Mouse (Mus musculus) midbrain, embryonic 12.5 days (tissue): ENCODE results near the gene Tmem119. TPM values are rescaled to one million over a fixed set of nuclear protein-coding genes. Genes with fewer than 3 reads are reported as not detected.

Experiments used
- ATAC-seq: fragments of 200-750 bp; cut with Nextera tagmentation; 2 replicates; pipeline ENCODE4 v1.8.0; 2017; ENCODE audit warnings: low read depth, moderate TSS enrichment, moderate library complexity; ENCODE audit not compliant: low FRiP score
- H3K27ac ChIP-seq: fragments of 300-500 bp; sonication (generic); replicated peaks from 2 replicates; pipeline ENCODE4 v1.5.1; 2016; ENCODE audit warnings: mild to moderate bottlenecking
- H3K27me3 ChIP-seq: fragments of 300-500 bp; sonication (generic); 2 replicates; pipeline ENCODE4 v1.6.1; 2016; ENCODE audit warnings: mild to moderate bottlenecking
- H3K36me3 ChIP-seq: fragments of 300-500 bp; sonication (generic); 2 replicates; pipeline ENCODE4 v1.6.1; 2016
- H3K4me1 ChIP-seq: fragments of 300-500 bp; sonication (generic); 2 replicates; pipeline ENCODE4 v1.6.1; 2016
- H3K4me2 ChIP-seq: fragments of 300-500 bp; sonication (generic); replicated peaks from 2 replicates; pipeline ENCODE4 v1.6.1; 2016; ENCODE audit warnings: mild to moderate bottlenecking, moderate library complexity
- H3K4me3 ChIP-seq: fragments of 300-500 bp; sonication (generic); 2 replicates; pipeline ENCODE4 v1.5.1; 2016; ENCODE audit warnings: mild to moderate bottlenecking
- H3K9ac ChIP-seq: fragments of 300-500 bp; sonication (generic); replicated peaks from 2 replicates; pipeline ENCODE4 v1.6.1; 2016; ENCODE audit warnings: mild to moderate bottlenecking, moderate library complexity
- H3K9me3 ChIP-seq: fragments of 300-500 bp; sonication (generic); 2 replicates; pipeline ENCODE4 v1.6.1; 2016; ENCODE audit warnings: mild to moderate bottlenecking
- WGBS: fragments of 180-500 bp; shearing (Covaris S2); methylation state at CpG from one replicate; pipeline ENCODE4 v1.1.7; 2016; 5-methylcytosine and 5-hydroxymethylcytosine counted together
- polyA plus RNA-seq: library from polyadenylated mRNA; unstranded; fragments of >200 nt; fragmentation: Nextera tagmentation; extraction: Ambion mirVana; gene quantifications from 2 replicates; pipeline ENCODE4 v1.2.1, GENCODE M21; 2016

Gene Tmem119
- polyA plus RNA-seq, 1 experiment from 2014 or later = 26.4 TPM

GRCm38 (mm10) chr5:113771213-113772162 lies 28.8 kb downstream of the Tmem119 start:
- Histone ChIP-seq H3K9me3 (no peaks in the 10 kb centered on the region), H3K27me3 (no peaks in the 10 kb centered on the region), H3K4me2 (peak overlapping the region; percentile 96), H3K9ac (peak overlapping the region; percentile 92), H3K4me1 (peaks cover 31% of the 10 kb centered on the region), H3K4me3 (peak overlapping the region; percentile 100), H3K27ac (peak overlapping the region; percentile 99), H3K36me3 (peaks cover 47% of the 10 kb centered on the region)
- under 1% methylated on average over 80 of the region's 97 CpGs for WGBS
- peak; percentile 75 for ATAC-seq

DNA sequence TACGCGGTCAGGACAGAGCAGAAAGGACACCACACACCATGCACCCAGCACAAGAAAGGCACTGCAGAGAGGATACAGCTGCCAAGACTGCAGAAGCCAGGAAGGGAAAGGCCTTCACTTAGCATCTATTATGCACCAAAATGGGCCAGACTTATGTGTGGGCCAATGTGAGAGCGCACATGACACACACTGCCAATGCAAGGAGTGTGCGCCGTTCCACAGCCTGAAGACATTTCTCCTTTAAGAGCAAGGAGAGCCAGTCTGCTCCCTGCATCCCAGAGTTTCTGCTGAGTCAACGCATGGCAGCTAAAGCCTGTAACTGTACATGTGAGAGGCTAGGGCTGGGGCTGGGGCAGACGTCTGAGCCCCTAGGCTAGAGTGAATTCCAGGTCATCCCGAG lies 31.5 kb downstream of the Tmem119 start:
- Histone ChIP-seq H3K27ac (no peak overlapping the region), H3K27me3 (no peaks in the 10 kb centered on the region), H3K9me3 (no peaks in the 10 kb centered on the region), H3K4me3 (no peak overlapping the region), H3K4me1 (peaks cover 28% of the 10 kb centered on the region), H3K36me3 (peaks cover 41% of the 10 kb centered on the region), H3K9ac (no peak overlapping the region), H3K4me2 (no peak overlapping the region)
- ATAC-seq = no peak
- WGBS = 97% methylated on average over 8 of the region's 8 CpGs

GRCm38 (mm10) chr5:113765641-113766526 lies 34.4 kb downstream of the Tmem119 start:
- WGBS = 94% methylated on average over 13 of the region's 13 CpGs
- H3K27ac ChIP-seq = no peak overlapping the region
- no peak overlapping the region for H3K4me2 ChIP-seq
- no peaks in the 10 kb centered on the region for H3K27me3 ChIP-seq
- no peak overlapping the region for H3K4me3 ChIP-seq
- peaks cover 19% of the 10 kb centered on the region for H3K4me1 ChIP-seq
- H3K9ac ChIP-seq = no peak overlapping the region
- no peaks in the 10 kb centered on the region for H3K9me3 ChIP-seq
- peaks cover 70% of the 10 kb centered on the region for H3K36me3 ChIP-seq
- no peak for ATAC-seq

GRCm38 (mm10) chr5:113764426-113764825 lies 35.9 kb downstream of the Tmem119 start:
- WGBS = 93% methylated on average over 7 of the region's 7 CpGs
- H3K27ac ChIP-seq = no peak overlapping the region
- H3K4me2 ChIP-seq = no peak overlapping the region
- no peaks in the 10 kb centered on the region for H3K9me3 ChIP-seq
- no peak overlapping the region for H3K4me3 ChIP-seq
- ATAC-seq = no peak
- H3K36me3 ChIP-seq = peaks cover 83% of the 10 kb centered on the region
- peaks cover 5% of the 10 kb centered on the region for H3K4me1 ChIP-seq
- H3K9ac ChIP-seq = no peak overlapping the region
- no peaks in the 10 kb centered on the region for H3K27me3 ChIP-seq

DNA sequence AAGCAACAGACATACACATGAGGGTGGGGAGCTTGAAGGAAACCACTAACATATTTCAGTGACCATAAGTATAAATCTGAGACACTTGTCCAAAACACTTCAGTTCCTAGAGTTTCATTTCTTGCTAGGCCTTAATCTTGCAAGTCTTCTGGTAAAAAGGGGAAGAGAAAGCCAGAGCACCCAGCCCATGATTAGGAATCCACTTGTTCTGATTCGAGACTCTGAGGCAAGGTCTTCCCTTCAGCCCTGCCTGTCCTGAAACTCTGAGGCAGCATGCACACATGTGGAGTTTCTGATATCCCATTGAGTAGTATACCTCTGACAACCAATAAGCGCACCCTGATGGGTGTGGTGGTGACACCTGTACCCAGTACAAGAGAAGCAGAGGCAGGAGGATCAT lies 38.7 kb downstream of the Tmem119 start:
- no peak for ATAC-seq
- Histone ChIP-seq H3K9ac (no peak overlapping the region), H3K4me2 (no peak overlapping the region), H3K4me3 (no peak overlapping the region), H3K27ac (no peak overlapping the region), H3K36me3 (peaks cover 88% of the 10 kb centered on the region), H3K4me1 (no peaks in the 10 kb centered on the region), H3K27me3 (no peaks in the 10 kb centered on the region), H3K9me3 (no peaks in the 10 kb centered on the region)
- 86% methylated on average over 2 of the region's 2 CpGs for WGBS

DNA sequence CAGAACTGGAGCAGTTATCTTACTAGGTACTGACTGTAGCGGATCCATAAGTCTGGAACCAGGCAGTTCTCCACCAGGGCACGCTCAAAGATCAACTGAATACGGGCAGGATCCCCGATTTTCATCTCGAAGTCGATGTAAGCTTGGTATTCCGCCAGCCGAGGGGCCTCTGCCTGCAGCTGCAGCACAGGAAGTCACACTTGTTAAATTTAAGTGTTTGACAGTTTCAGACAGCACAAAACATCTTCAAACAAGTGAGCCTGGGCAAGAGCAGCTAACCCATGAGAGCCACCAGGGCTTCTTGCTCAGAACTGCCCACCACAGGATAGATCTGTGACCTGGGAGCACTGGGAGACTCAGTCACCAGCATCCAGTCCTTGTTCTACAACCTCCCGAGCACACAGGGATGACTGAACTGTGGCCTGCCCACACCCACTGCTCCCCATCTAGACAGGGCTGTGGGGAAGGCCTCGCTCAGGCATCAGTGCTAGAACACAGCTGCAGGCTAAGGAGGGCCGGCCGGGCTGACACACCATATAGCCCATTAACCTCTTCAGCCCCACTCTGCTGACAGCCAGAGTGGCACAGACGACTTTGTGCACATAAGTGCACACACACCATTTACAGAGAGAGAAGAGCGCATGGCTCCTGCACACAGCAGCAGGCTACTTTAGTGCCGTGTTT lies 44.8 kb downstream of the Tmem119 start:
- Histone ChIP-seq H3K36me3 (peaks cover 98% of the 10 kb centered on the region), H3K9me3 (no peaks in the 10 kb centered on the region), H3K4me3 (no peak overlapping the region), H3K27me3 (no peaks in the 10 kb centered on the region), H3K4me1 (no peaks in the 10 kb centered on the region), H3K27ac (no peak overlapping the region), H3K4me2 (no peak overlapping the region), H3K9ac (no peak overlapping the region)
- no peak for ATAC-seq
- WGBS = 91% methylated on average over 15 of the region's 15 CpGs

GRCm38 (mm10) chr5:113751521-113752157 lies 48.7 kb downstream of the Tmem119 start:
- no peak for ATAC-seq
- Histone ChIP-seq H3K4me2 (no peak overlapping the region), H3K4me3 (no peak overlapping the region), H3K27me3 (no peaks in the 10 kb centered on the region), H3K9me3 (no peaks in the 10 kb centered on the region), H3K9ac (no peak overlapping the region), H3K36me3 (peaks cover 99% of the 10 kb centered on the region), H3K27ac (no peak overlapping the region), H3K4me1 (no peaks in the 10 kb centered on the region)
- WGBS = 95% methylated on average over 9 of the region's 9 CpGs

DNA sequence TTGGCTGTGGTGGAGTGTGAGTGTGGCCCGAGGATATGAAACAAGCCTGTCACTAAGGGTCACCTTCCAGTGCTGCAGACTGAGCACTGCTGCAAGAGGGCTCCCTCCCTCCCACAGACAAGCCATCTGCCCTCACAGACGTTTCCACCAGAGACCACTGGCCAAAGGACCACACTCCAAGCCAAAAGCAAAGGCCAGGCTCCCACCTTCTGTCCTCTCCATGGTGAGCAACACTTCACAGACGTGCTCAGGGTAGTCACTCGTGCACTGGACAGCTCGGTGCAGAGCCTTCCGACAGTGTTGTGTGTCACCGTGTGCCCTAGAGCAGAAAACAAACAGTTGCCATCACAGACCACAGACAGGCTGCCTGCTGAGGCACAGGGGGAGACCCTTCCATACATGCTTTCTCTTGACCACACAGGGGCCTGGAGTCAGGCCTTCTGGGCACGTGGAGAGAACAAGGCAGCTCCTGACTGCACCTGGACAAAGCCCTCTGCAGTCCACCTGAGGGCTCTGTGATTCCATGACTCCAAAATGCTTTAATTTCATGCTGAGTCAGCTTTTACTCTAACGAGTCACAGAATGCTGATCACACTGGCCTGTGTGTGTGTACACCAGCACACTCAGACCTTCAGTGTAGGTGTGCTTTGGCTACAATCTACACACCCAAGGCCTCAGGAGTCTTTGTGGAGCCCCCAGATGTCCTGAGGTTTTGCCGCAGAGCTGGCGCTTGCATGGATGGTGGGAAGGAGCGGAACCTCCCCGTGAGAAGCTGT lies 51.6 kb downstream of the Tmem119 start:
- no peak for ATAC-seq
- WGBS = 94% methylated on average over 13 of the region's 13 CpGs

GRCm38 (mm10) chr5:113747629-113748028 lies 52.7 kb downstream of the Tmem119 start:
- H3K9me3 ChIP-seq = no peaks in the 10 kb centered on the region
- ATAC-seq = no peak
- WGBS = 90% methylated on average over 5 of the region's 5 CpGs
- H3K27me3 ChIP-seq = no peaks in the 10 kb centered on the region
- no peaks in the 10 kb centered on the region for H3K4me1 ChIP-seq
- peaks cover 99% of the 10 kb centered on the region for H3K36me3 ChIP-seq
- no peak overlapping the region for H3K27ac ChIP-seq
- no peak overlapping the region for H3K4me3 ChIP-seq
- no peak overlapping the region for H3K9ac ChIP-seq
- no peak overlapping the region for H3K4me2 ChIP-seq

More for the DNA sequence above, 51.6 kb downstream of the Tmem119 start:
- H3K4me3 ChIP-seq = no peak overlapping the region
- peaks cover 99% of the 10 kb centered on the region for H3K36me3 ChIP-seq
- H3K9me3 ChIP-seq = no peaks in the 10 kb centered on the region
- no peak overlapping the region for H3K27ac ChIP-seq
- no peaks in the 10 kb centered on the region for H3K27me3 ChIP-seq
- no peak overlapping the region for H3K9ac ChIP-seq
- no peaks in the 10 kb centered on the region for H3K4me1 ChIP-seq
- H3K4me2 ChIP-seq = no peak overlapping the region
